Mouse (Mus musculus): ENCODE results near the gene Klb.

Klb gene

GRCm38 (mm10) chr5:65371551-65371950 is 23.4 kb downstream of the Klb start:
- DNase-seq (ENCODE audit: low read depth in 2 of 2, low spot score in 2 of 2), result no peak

GRCm38 (mm10) chr5:65374746-65375145 is 26.6 kb downstream of the Klb start:
- no peak for DNase-seq (ENCODE audit: low read depth in 2 of 2, low spot score in 2 of 2)

GRCm38 (mm10) chr5:65385704-65386103 is 37.6 kb downstream of the Klb start:
- no peak for DNase-seq (ENCODE audit: low read depth in 2 of 2, low spot score in 2 of 2)

GRCm38 (mm10) chr5:65387008-65387867 is 39.1 kb downstream of the Klb start:
- no peak for DNase-seq (ENCODE audit: low read depth in 2 of 2, low spot score in 2 of 2)

- DNase-seq (ENCODE audit: low read depth in 2 of 2, low spot score in 2 of 2), result peak; percentile 98
Measured at GRCm38 (mm10) chr5:65390648-65391644, 42.8 kb downstream of the Klb start, which contains the start of the genes Rpl9 and Lias. Gene Rpl9, minus strand, starts transcription at chr5:65391444. Gene Lias, plus strand, starts transcription at chr5:65391497.

- no peak for DNase-seq (ENCODE audit: low read depth in 2 of 2, low spot score in 2 of 2)
Measured at GRCm38 (mm10) chr5:65391753-65392152, 43.6 kb downstream of the Klb start.

GRCm38 (mm10) chr5:65394425-65394824 is 46.3 kb downstream of the Klb start:
- DNase-seq (ENCODE audit: low read depth in 2 of 2, low spot score in 2 of 2), result no peak

- peak; percentile 69 to 77 for DNase-seq (ENCODE audit: low read depth in 2 of 2, low spot score in 2 of 2)
Measured at GRCm38 (mm10) chr5:65401251-65401994, 53.3 kb downstream of the Klb start.

- no peak for DNase-seq (ENCODE audit: low read depth in 2 of 2, low spot score in 2 of 2)
Measured at GRCm38 (mm10) chr5:65407989-65408388, 59.9 kb downstream of the Klb start.

GRCm38 (mm10) chr5:65415653-65416458 is 67.7 kb downstream of the Klb start:
- no peak for DNase-seq (ENCODE audit: low read depth in 2 of 2, low spot score in 2 of 2)

GRCm38 (mm10) chr5:65419136-65419535 is 71.0 kb downstream of the Klb start:
- DNase-seq (ENCODE audit: low read depth in 2 of 2, low spot score in 2 of 2), result no peak

- no peak for DNase-seq (ENCODE audit: low read depth in 2 of 2, low spot score in 2 of 2)
Measured at GRCm38 (mm10) chr5:65420822-65421221, 72.7 kb downstream of the Klb start.

GRCm38 (mm10) chr5:65422803-65423202 is 74.7 kb downstream of the Klb start:
- DNase-seq (ENCODE audit: low read depth in 2 of 2, low spot score in 2 of 2), result no peak

GRCm38 (mm10) chr5:65424215-65424614 is 76.1 kb downstream of the Klb start:
- DNase-seq (ENCODE audit: low read depth in 2 of 2, low spot score in 2 of 2), result no peak

- no peak for DNase-seq (ENCODE audit: low read depth in 2 of 2, low spot score in 2 of 2)
Measured at GRCm38 (mm10) chr5:65425251-65425650, 77.1 kb downstream of the Klb start.

- no peak for DNase-seq (ENCODE audit: low read depth in 2 of 2, low spot score in 2 of 2)
Measured at GRCm38 (mm10) chr5:65428321-65428720, 80.2 kb downstream of the Klb start.

GRCm38 (mm10) chr5:65429441-65429840 is 81.3 kb downstream of the Klb start:
- DNase-seq (ENCODE audit: low read depth in 2 of 2, low spot score in 2 of 2), result no peak
